10 mouse cellular contexts compared by ENCODE assay signal in genomic region chr4:31972181-31972580, GRCm38 (mm10). TPM values are rescaled to one million over a fixed set of nuclear protein-coding genes. Genes with fewer than 3 reads are reported as not detected.
DNase-seq lines count a peak whose midpoint lies in the region; ATAC-seq and TF ChIP-seq lines count a peak whose summit lies in the region.
"Had no signal": no experiment of that assay in that cellular context is flagged by ENCODE, and none has a peak within 500 bp of the region (broad histone marks: within the 10 kb centered on the region; RNA-seq: fewer than 3 reads in every experiment).

No protein-coding gene starts in this region.

- H3K4me1 ChIP-seq in kidney, postnatal 0 days (replicated peaks; ENCODE audit: insufficient read depth, low read length) = no peaks in the 10 kb centered on the region
- peaks cover 4% of the 10 kb centered on the region; the same call in 1 of the 2 replicates for H3K4me1 ChIP-seq in kidney, embryonic 15.5 days

- no peaks in the 10 kb centered on the region for H3K9me3 ChIP-seq in kidney, postnatal 0 days (replicated peaks; ENCODE audit: low read length)
- no peaks in the 10 kb centered on the region for H3K9me3 ChIP-seq in kidney, embryonic 15.5 days (replicated peaks)

- H3K27ac ChIP-seq in kidney, postnatal 0 days = no peak overlapping the region
- no peak overlapping the region for H3K27ac ChIP-seq in kidney, embryonic 15.5 days
- H3K27ac ChIP-seq: macrophage had no signal

- peak; percentile 67 for TF ChIP-seq CTCF in kidney, postnatal 0 days (IDR thresholded peaks at IDR 0.05; ENCODE audit: low read depth)

- DNase-seq in cerebellum, adult 9-10 months = peak; percentile 13
- no peak for DNase-seq in cerebellum, adult 9-11 months
- peak; percentile 20 for DNase-seq in kidney, postnatal 0 days (ENCODE audit: low spot score)
- peak; percentile 63 for DNase-seq in A20 (ENCODE audit: low read depth, low spot score)
- peak; percentile 57 for DNase-seq in induced T-regulatory cell, adult 2 months (ENCODE audit: low read depth)
- DNase-seq in adrenal gland, postnatal 25 days = no peak
- no peak for DNase-seq in left cerebral cortex, adult 8-10 months (ENCODE audit: low spot score in 2 of 2)
- DNase-seq: right cerebral cortex, postnatal 25 days had no signal

- no peaks in the 10 kb centered on the region for H3K27me3 ChIP-seq in kidney, postnatal 0 days (ENCODE audit: insufficient read depth, low read length)
- no peaks in the 10 kb centered on the region for H3K27me3 ChIP-seq in kidney, embryonic 15.5 days

- no peak overlapping the region for H3K4me3 ChIP-seq in kidney, postnatal 0 days (replicated peaks; ENCODE audit: low read depth, low read length)
- H3K4me3 ChIP-seq in kidney, embryonic 15.5 days (replicated peaks) = no peak overlapping the region

- no peak overlapping the region for H3K9ac ChIP-seq in kidney, postnatal 0 days (ENCODE audit: low read depth, low read length)
- H3K9ac ChIP-seq in kidney, embryonic 15.5 days = no peak overlapping the region

- 48% methylated on average over 6 of the region's 6 CpGs for WGBS in kidney, postnatal 0 days
- WGBS in kidney, embryonic 15.5 days = 63% methylated on average over 6 of the region's 6 CpGs

- no peak for ATAC-seq in kidney, postnatal 0 days (replicated peaks; ENCODE audit: low FRiP score, low read depth)
- ATAC-seq in kidney, embryonic 15.5 days (replicated peaks; ENCODE audit: low FRiP score) = no peak

- H3K36me3 ChIP-seq in kidney, postnatal 0 days (ENCODE audit: insufficient read depth, low read length) = 0 out of 2 replicates have a peak, but pooled peaks cover 3% of the 10 kb centered on the region
- peaks cover 10% of the 10 kb centered on the region for H3K36me3 ChIP-seq in kidney, embryonic 15.5 days

- H3K4me2 ChIP-seq in kidney, postnatal 0 days (ENCODE audit: low read length) = no peak overlapping the region
- no peak overlapping the region for H3K4me2 ChIP-seq in kidney, embryonic 15.5 days

RNA-seq across cellular contexts. Expression of gene Map3k7, which starts 8.3 kb away (rescaled TPM):
- 20.7 and 21.8 TPM in 2 replicates for polyA plus RNA-seq in kidney, postnatal 0 days (2015; fragmentation: Nextera tagmentation; extraction: Ambion mirVana)
- polyA plus RNA-seq in kidney, embryonic 15.5 days (2015; fragmentation: Nextera tagmentation; extraction: Ambion mirVana) = 32.7 and 35.4 TPM in 2 replicates
- 49.8 and 54.5 TPM in 2 replicates for total RNA-seq in adrenal gland, postnatal 25 days (2021)
- total RNA-seq in left cerebral cortex, adult 8-10 months (2022) = 10 to 100 TPM; 33.3 to 42.1 (median 36.7) TPM

Comparison
In these comparisons a context has a peak if more than half of its experiments do, and no peak if none do; other contexts are left out.
1. DNase-seq: peak in cerebellum, adult 9-10 months (single experiment), kidney, postnatal 0 days (single experiment), A20 (single experiment) and induced T-regulatory cell, adult 2 months (single experiment); none in cerebellum, adult 9-11 months (single experiment), adrenal gland, postnatal 25 days (single experiment) and left cerebral cortex, adult 8-10 months (0 of 2).